Mouse (Mus musculus): ENCODE results near the gene Fscn2. TPM values are rescaled to one million over a fixed set of nuclear protein-coding genes. Genes with fewer than 3 reads are reported as not detected.
"Not testable (repeated sequence)": the region's sequence is repeated elsewhere in the genome, so short reads cannot be mapped to it uniquely, and the experiment has no call there.

Fscn2 gene
- polyA plus RNA-seq, 1 experiment from 2014 or later, result 1.1 TPM

DNA sequence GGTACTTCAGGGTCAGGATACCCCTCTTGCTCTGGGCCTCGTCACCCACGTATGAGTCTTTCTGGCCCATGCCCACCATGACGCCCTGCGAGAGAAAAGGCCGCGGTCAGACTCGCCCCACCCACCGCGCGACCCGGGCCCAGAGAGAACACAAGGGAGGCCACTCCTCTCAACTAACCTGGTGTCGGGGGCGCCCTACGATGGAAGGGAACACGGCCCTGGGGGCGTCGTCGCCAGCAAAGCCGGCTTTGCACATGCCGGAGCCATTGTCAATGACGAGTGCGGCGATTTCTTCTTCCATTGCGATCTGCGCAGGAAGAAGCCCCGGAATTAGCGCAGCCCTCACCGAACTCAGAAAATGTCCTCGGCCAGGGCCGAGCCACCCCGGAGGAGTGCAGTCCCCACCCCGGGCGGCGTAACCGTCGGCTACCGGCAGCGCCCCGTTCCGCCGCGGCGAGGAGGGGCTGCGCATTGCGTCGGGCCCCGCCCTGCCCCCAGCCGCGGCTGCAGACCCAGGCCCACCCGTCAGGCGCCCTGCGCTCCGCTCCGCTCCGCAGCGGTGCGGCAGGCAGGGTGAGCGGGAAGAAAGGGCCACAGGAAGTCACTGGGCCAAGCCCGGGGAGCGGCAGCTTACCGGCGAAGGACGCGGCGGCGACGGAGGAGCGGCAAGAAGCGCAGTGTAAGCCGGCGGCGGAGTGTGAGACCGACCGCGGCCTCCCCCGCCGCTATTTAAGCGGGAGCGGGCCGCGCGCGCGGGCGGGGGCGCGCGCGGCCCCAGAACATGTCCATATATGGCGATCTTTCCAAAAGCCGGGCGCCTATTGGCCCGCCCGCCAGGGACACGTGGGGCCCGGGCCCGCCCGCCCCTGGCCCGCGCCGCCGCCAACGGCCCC, 13.3 kb upstream of the Fscn2 start, which contains the start of gene Actg1:
Gene Actg1 (minus strand): TSS at position 752 of the 893 bp plus-strand sequence.
- peak within 1 kb of the TSS; percentile 92 for H3K4me2 ChIP-seq (replicated peaks)
- 2% methylated on average over 103 of the region's 103 CpGs for WGBS
- peak within 1 kb of the TSS; percentile 100 for H3K4me3 ChIP-seq
- H3K36me3 ChIP-seq, result peaks cover 17% of the 10 kb centered on the region
- peak within 1 kb of the TSS; percentile 100 for H3K9ac ChIP-seq
- peak within 1 kb of the TSS; percentile 99 for H3K27ac ChIP-seq
- H3K4me1 ChIP-seq, result peaks cover 42% of the 10 kb centered on the region
- peak; percentile 73 for ATAC-seq (ENCODE audit: low FRiP score, low read depth)
- H3K9me3 ChIP-seq, result no peaks in the 10 kb centered on the region
- no peaks in the 10 kb centered on the region for H3K27me3 ChIP-seq (replicated peaks)

DNA sequence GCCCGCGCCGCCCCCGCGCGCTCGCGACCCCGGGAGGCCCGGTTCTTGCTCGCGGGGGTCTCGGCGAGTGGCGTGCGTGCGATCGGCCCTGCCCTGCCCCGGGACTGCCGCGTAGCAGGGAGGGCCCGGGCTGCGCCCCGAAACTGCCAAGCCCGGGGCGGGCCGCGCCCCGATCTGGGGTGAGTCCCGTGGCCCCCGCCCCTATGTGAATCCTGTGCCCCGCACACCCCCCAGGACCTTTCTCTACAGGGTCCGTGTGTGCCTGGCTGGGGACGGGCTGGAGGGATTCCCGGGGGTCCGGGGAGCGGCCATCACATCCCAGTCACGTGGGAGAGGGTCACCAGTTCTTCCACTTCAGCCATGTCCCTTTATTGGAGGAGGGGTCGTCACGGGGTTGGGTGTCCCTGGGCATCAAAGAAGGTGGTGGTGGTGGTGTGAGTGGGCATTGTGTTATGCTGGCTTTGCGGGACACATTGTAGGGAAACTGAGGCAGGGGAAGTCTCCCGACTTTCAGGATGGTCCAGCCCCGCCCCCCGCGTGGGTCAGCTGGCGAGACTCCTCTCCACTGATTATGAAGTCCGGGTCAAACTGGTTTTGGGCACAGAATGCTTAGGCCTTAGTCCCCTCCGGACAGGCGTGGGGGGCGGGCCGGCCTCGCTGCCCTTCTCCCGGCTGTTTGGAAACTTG, 12.5 kb upstream of the Fscn2 start:
- Histone ChIP-seq H3K9ac (peak overlapping the region; percentile 100), H3K27ac (peak overlapping the region; percentile 99), H3K4me3 (peak overlapping the region; percentile 100), H3K36me3 (peaks cover 17% of the 10 kb centered on the region), H3K27me3 (replicated peaks) (0 out of 2 replicates have a peak, but pooled peaks cover 3% of the 10 kb centered on the region), H3K4me1 (peaks cover 49% of the 10 kb centered on the region), H3K9me3 (no peaks in the 10 kb centered on the region), H3K4me2 (replicated peaks) (peak overlapping the region; percentile 92)
- peak; percentile 42 for ATAC-seq (ENCODE audit: low FRiP score, low read depth)
- 3% methylated on average over 53 of the region's 53 CpGs for WGBS

DNA sequence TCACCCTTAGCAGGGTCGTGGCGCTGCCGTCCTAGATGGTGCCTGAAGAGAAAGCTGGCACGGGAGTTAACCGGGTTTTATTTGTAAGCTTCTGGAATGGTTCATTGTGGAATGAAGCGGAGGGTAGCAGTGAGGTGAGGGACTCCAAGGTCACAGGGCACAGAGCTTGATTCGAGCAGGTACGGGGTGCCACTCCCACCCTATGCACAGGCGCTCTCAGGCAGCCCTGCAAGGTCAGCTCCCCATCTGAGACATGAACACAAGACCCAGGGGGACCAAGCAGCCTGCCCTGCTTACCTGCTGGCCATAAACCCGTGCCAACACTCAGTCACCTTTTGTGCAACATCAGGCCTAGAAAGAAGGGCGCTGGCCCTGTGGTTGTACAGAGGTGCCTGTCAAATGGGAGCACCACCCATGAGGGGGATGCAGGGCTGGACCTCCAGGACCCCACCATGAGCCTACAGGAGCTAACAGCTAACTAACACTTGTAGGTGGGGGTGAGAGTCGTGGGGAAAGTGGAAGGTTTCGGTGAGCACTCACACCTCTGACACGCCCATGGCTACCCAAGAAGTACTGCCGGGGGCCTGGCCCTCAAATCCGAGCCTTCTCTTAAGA, 11.9 kb upstream of the Fscn2 start:
- peaks cover 49% of the 10 kb centered on the region for H3K4me1 ChIP-seq

DNA sequence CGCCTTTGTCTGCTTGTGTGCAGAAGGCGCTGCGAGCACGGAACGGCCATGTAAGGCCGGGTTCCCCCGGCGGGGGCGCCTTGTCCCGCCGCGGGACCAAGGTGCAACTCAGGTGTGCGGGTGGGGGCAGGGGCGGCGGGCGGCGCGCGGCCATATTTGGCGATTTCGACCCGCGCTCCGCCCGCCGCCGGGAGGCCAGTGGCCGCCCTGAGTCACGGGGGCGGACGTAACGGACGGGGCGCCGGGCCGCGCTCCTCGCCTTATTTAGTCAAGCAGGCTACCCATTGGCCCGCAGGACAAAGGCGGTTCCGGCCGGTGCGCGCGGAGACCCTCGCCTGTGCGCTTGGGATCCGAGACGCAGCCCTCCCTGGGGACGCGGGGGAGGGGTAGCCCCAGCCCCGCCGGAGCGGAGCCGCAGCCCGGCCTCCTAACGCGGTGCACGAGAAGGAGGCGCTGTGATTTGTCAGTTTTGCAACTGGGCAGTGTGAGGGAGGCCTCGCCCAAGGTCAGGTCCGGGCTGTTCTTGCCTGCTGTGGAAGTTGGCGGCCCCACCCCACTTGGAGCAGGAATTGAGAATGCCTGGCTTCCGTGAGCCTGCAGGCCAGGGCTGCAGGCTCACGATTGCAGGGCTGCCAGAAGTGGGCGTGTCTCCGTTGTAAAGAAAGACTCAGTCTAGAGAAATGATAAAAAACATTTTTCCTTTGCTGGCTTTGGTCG, 11.2 kb upstream of the Fscn2 start:
- H3K4me1 ChIP-seq, result peaks cover 47% of the 10 kb centered on the region
- peak overlapping the region; percentile 99 for H3K27ac ChIP-seq
- peak; percentile 61 for ATAC-seq (ENCODE audit: low FRiP score, low read depth)
- peak overlapping the region; percentile 100 for H3K9ac ChIP-seq
- H3K4me3 ChIP-seq, result peak overlapping the region; percentile 100
- H3K27me3 ChIP-seq (replicated peaks), result 0 out of 2 replicates have a peak, but pooled peaks cover 3% of the 10 kb centered on the region
- under 1% methylated on average over 68 of the region's 68 CpGs for WGBS
- no peaks in the 10 kb centered on the region for H3K9me3 ChIP-seq
- peaks cover 13% of the 10 kb centered on the region for H3K36me3 ChIP-seq
- H3K4me2 ChIP-seq (replicated peaks), result peak overlapping the region; percentile 92

More for the DNA sequence above, 11.9 kb upstream of the Fscn2 start:
- H3K4me3 ChIP-seq, result peak overlapping the region; percentile 100
- peak overlapping the region; percentile 100 for H3K9ac ChIP-seq
- no peaks in the 10 kb centered on the region for H3K9me3 ChIP-seq
- H3K27ac ChIP-seq, result peak overlapping the region; percentile 99
- H3K36me3 ChIP-seq, result peaks cover 17% of the 10 kb centered on the region
- peak; percentile 14 for ATAC-seq (ENCODE audit: low FRiP score, low read depth)
- H3K4me2 ChIP-seq (replicated peaks), result peak overlapping the region; percentile 92
- H3K27me3 ChIP-seq (replicated peaks), result 0 out of 2 replicates have a peak, but pooled peaks cover 3% of the 10 kb centered on the region
- 2% methylated on average over 16 of the region's 16 CpGs for WGBS

DNA sequence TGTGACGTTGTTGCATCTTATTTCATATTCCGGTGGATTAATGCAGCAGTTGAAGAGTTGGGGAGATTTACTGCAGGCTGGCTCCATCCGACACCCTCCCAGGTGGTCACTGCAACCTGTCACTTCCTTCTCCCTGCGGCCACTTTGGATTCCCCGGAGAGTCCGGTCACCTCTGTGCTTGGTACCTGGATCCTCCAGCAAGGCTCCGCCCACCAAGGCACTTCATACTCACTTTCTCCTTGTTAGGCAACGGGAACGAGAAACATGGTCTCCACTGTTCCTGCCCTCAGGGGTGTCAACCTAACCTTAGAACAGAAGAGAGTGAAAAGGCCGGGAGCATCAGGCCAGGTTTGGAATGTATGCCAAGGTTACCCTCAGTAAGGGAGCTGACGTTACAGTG, 10.6 kb upstream of the Fscn2 start:
- 25% methylated on average over 11 of the region's 11 CpGs for WGBS
- Histone ChIP-seq H3K9ac (peak overlapping the region; percentile 100), H3K4me1 (peaks cover 44% of the 10 kb centered on the region), H3K4me2 (replicated peaks) (peak overlapping the region; percentile 92), H3K36me3 (peaks cover 9% of the 10 kb centered on the region), H3K4me3 (peak overlapping the region; percentile 100), H3K27ac (peak overlapping the region; percentile 99), H3K27me3 (replicated peaks) (0 out of 2 replicates have a peak, but pooled peaks cover 3% of the 10 kb centered on the region), H3K9me3 (no peaks in the 10 kb centered on the region)
- no peak for ATAC-seq (ENCODE audit: low FRiP score, low read depth)

DNA sequence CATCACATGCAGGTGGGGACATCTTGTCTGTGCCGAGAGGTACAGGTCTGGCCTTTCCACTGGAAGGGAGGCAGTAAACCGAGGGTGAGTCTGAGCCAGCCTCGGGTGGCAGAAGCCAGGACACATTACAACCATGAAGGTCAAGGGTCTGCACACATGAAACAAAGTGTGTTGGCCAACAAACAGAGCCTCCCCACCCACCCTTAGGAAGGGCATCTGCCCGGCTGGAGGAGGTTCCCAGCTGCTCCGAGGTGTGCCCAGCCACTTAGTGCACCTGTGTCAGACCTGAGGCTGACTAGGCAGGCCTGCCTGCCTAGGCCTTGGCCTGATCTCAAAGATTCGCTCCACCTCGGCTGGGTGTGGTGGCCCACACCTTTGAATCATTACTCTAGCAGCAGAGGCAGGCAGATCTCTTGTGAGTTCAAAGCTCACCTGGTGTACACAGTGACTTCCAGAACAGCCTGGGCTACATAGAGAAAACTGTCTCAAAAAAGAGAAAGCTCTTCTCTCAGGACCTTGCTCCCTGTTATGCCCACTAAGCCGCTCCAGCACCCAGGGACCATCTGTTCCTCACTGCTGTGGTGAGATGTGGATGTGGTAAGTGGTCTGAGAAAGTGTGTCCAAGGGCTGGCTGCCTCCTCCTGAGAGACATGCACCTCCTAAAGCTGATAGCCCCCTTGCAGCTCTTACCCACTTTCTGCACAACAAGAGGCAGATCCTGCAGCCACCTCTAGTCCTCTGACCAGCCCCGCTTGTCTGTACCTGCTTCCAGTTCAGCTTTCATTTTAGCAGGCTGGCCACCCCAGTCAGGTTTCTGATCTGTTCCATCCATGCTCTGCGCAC, 9.9 kb upstream of the Fscn2 start:
- H3K9me3 ChIP-seq, result no peaks in the 10 kb centered on the region
- 87% methylated on average over 10 of the region's 10 CpGs for WGBS
- no peak for ATAC-seq (ENCODE audit: low FRiP score, low read depth)
- H3K36me3 ChIP-seq, result peaks cover 7% of the 10 kb centered on the region
- 0 out of 2 replicates have a peak, but pooled peaks cover 3% of the 10 kb centered on the region for H3K27me3 ChIP-seq (replicated peaks)
- peak overlapping the region; percentile 99 for H3K27ac ChIP-seq
- H3K4me3 ChIP-seq, result no peak overlapping the region
- peaks cover 44% of the 10 kb centered on the region for H3K4me1 ChIP-seq
- peak overlapping the region; percentile 92 for H3K4me2 ChIP-seq (replicated peaks)
- H3K9ac ChIP-seq, result no peak overlapping the region

DNA sequence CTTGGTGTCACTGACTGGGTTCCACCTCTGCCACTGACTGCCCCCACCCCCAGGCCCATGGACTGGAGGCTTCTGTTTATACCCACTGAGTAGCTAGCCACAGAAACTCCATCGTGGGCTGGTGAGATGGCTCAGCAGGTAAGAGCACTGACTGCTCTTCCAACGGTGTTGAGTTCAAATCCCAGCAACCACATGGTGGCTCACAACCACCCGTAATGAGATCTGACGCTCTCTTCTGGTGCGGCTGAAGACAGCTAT, 9.3 kb upstream of the Fscn2 start:
- H3K9ac ChIP-seq; H3K4me3 ChIP-seq; H3K9me3 ChIP-seq; ATAC-seq (ENCODE audit: low FRiP score, low read depth); H3K36me3 ChIP-seq; H3K27me3 ChIP-seq (replicated peaks): not testable (repeated sequence)
- H3K4me2 ChIP-seq (replicated peaks), result 0 out of 2 replicates have a peak overlapping the region, but pooled peaks have one; percentile 9
- 0 out of 2 replicates have a peak overlapping the region, but pooled peaks have one; percentile 99 for H3K27ac ChIP-seq
- 82% methylated on average over 5 of the region's 5 CpGs for WGBS
- peaks cover 44% of the 10 kb centered on the region for H3K4me1 ChIP-seq

DNA sequence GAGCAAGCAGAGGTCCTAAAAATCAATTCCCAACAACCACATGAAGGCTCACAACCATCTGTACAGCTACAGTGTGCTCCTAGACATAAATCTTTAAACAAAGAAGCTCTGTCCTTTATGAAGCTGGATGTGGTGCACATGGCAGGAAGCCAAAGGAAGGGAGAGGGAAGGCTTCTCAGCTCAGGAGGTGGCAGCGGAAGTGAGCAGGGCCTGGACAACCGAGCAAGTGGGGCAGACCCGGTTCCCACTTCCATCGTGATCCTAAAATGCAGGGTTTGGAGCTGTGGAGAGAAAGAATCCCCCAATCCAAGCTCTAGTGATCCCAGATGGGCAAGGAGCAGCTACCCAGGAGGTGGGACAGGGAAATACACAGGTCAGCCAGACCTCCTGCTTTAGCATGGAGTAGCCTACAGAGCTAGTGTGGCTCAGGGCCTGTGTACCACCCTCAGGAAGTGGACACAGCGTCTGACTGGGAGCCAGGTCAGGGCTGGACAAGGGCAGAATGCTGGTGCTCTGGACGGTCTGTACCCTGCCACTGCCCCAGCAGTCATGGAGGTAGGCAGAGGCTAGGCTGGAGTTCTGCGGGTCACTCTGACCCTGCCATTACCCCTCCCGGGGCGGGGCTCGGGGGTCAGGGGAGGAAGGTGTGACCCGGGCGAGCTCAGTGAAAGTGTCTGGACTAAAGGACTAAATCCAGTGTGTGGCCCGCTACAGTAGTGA, 8.6 kb upstream of the Fscn2 start:
- no peak for ATAC-seq (ENCODE audit: low FRiP score, low read depth)
- Histone ChIP-seq H3K9ac (peak overlapping the region; percentile 13; the same call in 1 of the 2 replicates), H3K27ac (peak overlapping the region; percentile 65), H3K4me2 (replicated peaks) (peak overlapping the region; percentile 21), H3K4me3 (no peak overlapping the region), H3K27me3 (replicated peaks) (0 out of 2 replicates have a peak, but pooled peaks cover 3% of the 10 kb centered on the region), H3K36me3 (no peaks in the 10 kb centered on the region), H3K4me1 (peaks cover 50% of the 10 kb centered on the region), H3K9me3 (no peaks in the 10 kb centered on the region)
- WGBS, result 55% methylated on average over 13 of the region's 13 CpGs

DNA sequence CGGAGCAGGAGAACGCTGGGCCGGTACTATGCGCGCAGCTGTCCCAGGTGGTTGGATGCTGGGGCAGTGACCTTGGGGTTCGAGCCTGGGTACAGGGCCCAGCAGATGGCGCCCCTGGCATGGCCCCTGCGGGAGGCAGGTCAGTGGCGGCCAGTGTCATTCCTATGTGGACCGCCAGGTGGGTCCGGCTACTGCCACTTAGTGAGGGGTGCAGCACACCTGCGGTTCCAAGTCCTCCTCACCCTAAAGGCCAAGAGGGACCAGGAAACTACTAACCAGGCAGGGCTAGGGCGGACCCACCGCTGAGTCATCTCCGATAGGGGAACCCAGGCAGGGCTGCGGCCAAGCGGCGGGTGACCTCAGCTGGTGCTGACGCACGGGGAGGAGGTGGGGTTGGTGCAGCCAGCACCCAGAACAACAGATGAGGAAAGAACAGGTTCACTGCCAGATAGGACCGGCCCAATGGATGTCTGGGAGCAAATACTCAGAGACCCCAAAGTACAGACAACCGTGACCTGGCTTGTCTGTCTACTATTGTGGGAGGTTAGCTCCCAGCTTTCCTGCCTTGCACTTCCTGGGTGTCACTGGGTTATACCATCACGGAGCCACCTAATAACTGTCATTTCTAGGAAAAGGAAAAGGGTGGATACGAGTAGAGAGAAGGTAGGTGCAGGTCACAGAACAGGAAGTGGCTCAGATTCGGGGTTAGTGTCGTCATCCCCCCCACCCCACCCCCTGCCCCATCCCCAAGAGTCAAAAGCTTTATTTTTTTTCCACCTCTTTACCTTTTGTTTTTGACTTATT, 7.6 kb upstream of the Fscn2 start:
- WGBS, result 30% methylated on average over 26 of the region's 26 CpGs
- ATAC-seq (ENCODE audit: low FRiP score, low read depth), result no peak
- peak overlapping the region; percentile 9; the same call in 1 of the 2 replicates for H3K4me3 ChIP-seq
- H3K9ac ChIP-seq, result 0 out of 2 replicates have a peak overlapping the region, but pooled peaks have one; percentile 29
- H3K27ac ChIP-seq, result no peak overlapping the region
- H3K4me1 ChIP-seq, result peaks cover 60% of the 10 kb centered on the region
- 0 out of 2 replicates have a peak, but pooled peaks cover 3% of the 10 kb centered on the region for H3K27me3 ChIP-seq (replicated peaks)
- H3K36me3 ChIP-seq, result no peaks in the 10 kb centered on the region
- H3K9me3 ChIP-seq, result no peaks in the 10 kb centered on the region
- peak overlapping the region; percentile 16; the same call in 1 of the 2 replicates for H3K4me2 ChIP-seq (replicated peaks)
